Mouse (Mus musculus) lung, adult 2 months (tissue): ENCODE measurements around the gene Map2k1. TPM values are rescaled to one million over a fixed set of nuclear protein-coding genes. Genes with fewer than 3 reads are reported as not detected.

ENCODE experiments used
- DNase-seq: peaks from one replicate; pipeline ENCODE4 v3.0.0; 2022
- H3K4me1 ChIP-seq: fragments of 200-500 bp; 2 replicates; pipeline ENCODE4 v1.6.1; 2011; ENCODE audit warnings: low read length; ENCODE audit not compliant: control insufficient read depth, insufficient read depth
- H3K4me3 ChIP-seq: fragments of 200-500 bp; replicated peaks from 2 replicates; pipeline ENCODE3; 2011; ENCODE audit warnings: low read depth, mild to moderate bottlenecking, control low read depth, low read length; ENCODE audit errors: extremely low read depth
- CTCF ChIP-seq: fragments of 200-500 bp; IDR thresholded peaks from 2 replicates; pipeline ENCODE4 v1.5.1; 2011; ENCODE audit warnings: mild to moderate bottlenecking, low read length, control low read depth; ENCODE audit not compliant: insufficient read depth
- POLR2A ChIP-seq: fragments of 200-500 bp; IDR thresholded peaks from 2 replicates; pipeline ENCODE4 v1.6.1; 2011; ENCODE audit warnings: low read depth, mild to moderate bottlenecking, control low read depth, low read length, borderline replicate concordance; ENCODE audit errors: extremely low read depth
- WGBS: fragments of 180-500 bp; shearing (Covaris S2); methylation state at CpG from one replicate; pipeline ENCODE4 v1.1.7; 2018; 5-methylcytosine and 5-hydroxymethylcytosine counted together
- polyA plus RNA-seq: library from polyadenylated mRNA; depleted of rRNA; stranded (reverse); fragments of >200 nt; gene quantifications from 2 replicates; pipeline ENCODE4 v1.2.3, GENCODE M21; 2012

The Map2k1 gene
- polyA plus RNA-seq, 1 experiment, result 50.8 TPM

GRCm38 (mm10) chr9:64250111-64250730, 3.2 kb downstream of the Map2k1 start:
- no peak for DNase-seq
- TF ChIP-seq POLR2A (no peak), CTCF (no peak)
- H3K4me1 ChIP-seq, result peaks cover 9% of the 10 kb centered on the region
- H3K4me3 ChIP-seq, result no peak overlapping the region

- WGBS, result 58% methylated on average over 1 of the region's 1 CpGs
- H3K4me1 ChIP-seq, result peaks cover 9% of the 10 kb centered on the region
- no peak overlapping the region for H3K4me3 ChIP-seq
- no peak for TF ChIP-seq CTCF
- TF ChIP-seq POLR2A, result no peak
- no peak for DNase-seq
These were observed 4.1 kb downstream of the Map2k1 start for GRCm38 (mm10) chr9:64249371-64249770.

- Histone ChIP-seq H3K4me1 (peaks cover 7% of the 10 kb centered on the region; the same call in 1 of the 2 replicates), H3K4me3 (no peak overlapping the region)
- no peak for DNase-seq
- TF ChIP-seq CTCF (no peak), POLR2A (no peak)
- WGBS, result 26% methylated on average over 6 of the region's 6 CpGs
These were observed 11.0 kb downstream of the Map2k1 start for GRCm38 (mm10) chr9:64242381-64242831.

- DNase-seq, result no peak
- TF ChIP-seq POLR2A (no peak), CTCF (no peak)
- Histone ChIP-seq H3K4me1 (peaks cover 7% of the 10 kb centered on the region; the same call in 1 of the 2 replicates), H3K4me3 (no peak overlapping the region)
- WGBS, result 42% methylated on average over 8 of the region's 8 CpGs
These were observed 12.8 kb downstream of the Map2k1 start for GRCm38 (mm10) chr9:64240681-64241080.

- Histone ChIP-seq H3K4me3 (no peak overlapping the region), H3K4me1 (peaks cover 7% of the 10 kb centered on the region; the same call in 1 of the 2 replicates)
- TF ChIP-seq POLR2A, result no peak
- TF ChIP-seq CTCF, result no peak
- no peak for DNase-seq
- WGBS, result 51% methylated on average over 2 of the region's 2 CpGs
These were observed 13.3 kb downstream of the Map2k1 start for GRCm38 (mm10) chr9:64240116-64240515.

GRCm38 (mm10) chr9:64236056-64236455, 17.4 kb downstream of the Map2k1 start:
- H3K4me1 ChIP-seq, result peaks cover 14% of the 10 kb centered on the region; the same call in 1 of the 2 replicates
- no peak for DNase-seq
- no peak overlapping the region for H3K4me3 ChIP-seq
- TF ChIP-seq CTCF (no peak), POLR2A (no peak)
- WGBS, result 97% methylated on average over 7 of the region's 7 CpGs

- peaks cover 11% of the 10 kb centered on the region; the same call in 1 of the 2 replicates for H3K4me1 ChIP-seq
- DNase-seq, result no peak
- WGBS, result 87% methylated on average over 8 of the region's 8 CpGs
- no peak within 1 kb of the TSS for H3K4me3 ChIP-seq
- no peak for TF ChIP-seq POLR2A
- no peak for TF ChIP-seq CTCF
These were observed 18.5 kb downstream of the Map2k1 start, which contains the start of gene Uchl4 for GRCm38 (mm10) chr9:64234768-64235435. Uchl4 (plus strand) TSS chr9:64235201.

- no peak for TF ChIP-seq CTCF
- 53% methylated on average over 5 of the region's 5 CpGs for WGBS
- no peak for DNase-seq
- peaks cover 11% of the 10 kb centered on the region; the same call in 1 of the 2 replicates for H3K4me1 ChIP-seq
- no peak overlapping the region for H3K4me3 ChIP-seq
These were observed 19.8 kb downstream of the Map2k1 start for GRCm38 (mm10) chr9:64233656-64234055.

- DNase-seq, result no peak
- 43% methylated on average over 9 of the region's 9 CpGs for WGBS
- Histone ChIP-seq H3K4me1 (peaks cover 15% of the 10 kb centered on the region; the same call in 1 of the 2 replicates), H3K4me3 (no peak overlapping the region)
- TF ChIP-seq POLR2A (no peak), CTCF (no peak)
These were observed 21.0 kb downstream of the Map2k1 start for GRCm38 (mm10) chr9:64232257-64232957.

- H3K4me3 ChIP-seq, result no peak overlapping the region
- TF ChIP-seq CTCF, result no peak
- no peak for TF ChIP-seq POLR2A
- WGBS, result 68% methylated on average over 3 of the region's 3 CpGs
- no peak for DNase-seq
- H3K4me1 ChIP-seq, result peaks cover 15% of the 10 kb centered on the region; the same call in 1 of the 2 replicates
These were observed 21.8 kb downstream of the Map2k1 start for GRCm38 (mm10) chr9:64231674-64232073.
